Mouse (Mus musculus): ENCODE measurements around the gene Cacna1a. TPM values are rescaled to one million over a fixed set of nuclear protein-coding genes. Genes with fewer than 3 reads are reported as not detected.

Cacna1a gene
- polyA plus RNA-seq (2014; fragmentation: Nextera tagmentation; extraction: Ambion mirVana): 20.1 and 29.8 TPM in 2 replicates

GRCm38 (mm10) chr8:84388275-84388674 is at the start of gene Cacna1a:
Gene Cacna1a, plus strand, starts transcription at chr8:84388440.
- Histone ChIP-seq H3K27ac (ENCODE audit: low read depth, low read length) (no peak within 1 kb of the TSS), H3K4me1 (ENCODE audit: control insufficient read depth, insufficient read depth, low read length) (no peaks in the 10 kb centered on the region), H3K4me3 (ENCODE audit: low read depth, low read length) (no peak within 1 kb of the TSS), H3K9me3 (ENCODE audit: control insufficient read depth, low read length) (no peaks in the 10 kb centered on the region), H3K9ac (replicated peaks; ENCODE audit: low read depth, low read length) (no peak within 1 kb of the TSS), H3K36me3 (ENCODE audit: control insufficient read depth, insufficient read depth, low read length) (no peaks in the 10 kb centered on the region), H3K27me3 (ENCODE audit: control insufficient read depth, insufficient read depth, low read length) (no peaks in the 10 kb centered on the region), H3K4me2 (ENCODE audit: low read depth, low read length) (no peak within 1 kb of the TSS)
- 79% methylated on average over 3 of the region's 3 CpGs for WGBS
- ATAC-seq (ENCODE audit: low read depth): no peak

- no peak for ATAC-seq (ENCODE audit: low read depth)
- 12% methylated on average over 17 of the region's 17 CpGs for WGBS
- H3K4me3 ChIP-seq (ENCODE audit: low read depth, low read length): no peak overlapping the region
- no peak overlapping the region for H3K9ac ChIP-seq (replicated peaks; ENCODE audit: low read depth, low read length)
- H3K4me2 ChIP-seq (ENCODE audit: low read depth, low read length): peak overlapping the region; percentile 6; the same call in 1 of the 2 replicates
- H3K36me3 ChIP-seq (ENCODE audit: control insufficient read depth, insufficient read depth, low read length): no peaks in the 10 kb centered on the region
- H3K27me3 ChIP-seq (ENCODE audit: control insufficient read depth, insufficient read depth, low read length): no peaks in the 10 kb centered on the region; the same call in 1 of the 2 replicates
- no peak overlapping the region for H3K27ac ChIP-seq (ENCODE audit: low read depth, low read length)
- H3K4me1 ChIP-seq (ENCODE audit: control insufficient read depth, insufficient read depth, low read length): no peaks in the 10 kb centered on the region
- H3K9me3 ChIP-seq (ENCODE audit: control insufficient read depth, low read length): no peaks in the 10 kb centered on the region
Measured at GRCm38 (mm10) chr8:84338493-84338892, 49.7 kb upstream of the Cacna1a start.

- no peaks in the 10 kb centered on the region; the same call in 1 of the 2 replicates for H3K27me3 ChIP-seq (ENCODE audit: control insufficient read depth, insufficient read depth, low read length)
- H3K27ac ChIP-seq (ENCODE audit: low read depth, low read length): no peak overlapping the region
- no peaks in the 10 kb centered on the region for H3K36me3 ChIP-seq (ENCODE audit: control insufficient read depth, insufficient read depth, low read length)
- H3K4me2 ChIP-seq (ENCODE audit: low read depth, low read length): no peak overlapping the region; the same call in 1 of the 2 replicates
- H3K9me3 ChIP-seq (ENCODE audit: control insufficient read depth, low read length): no peaks in the 10 kb centered on the region
- WGBS: 5% methylated on average over 7 of the region's 7 CpGs
- H3K4me1 ChIP-seq (ENCODE audit: control insufficient read depth, insufficient read depth, low read length): no peaks in the 10 kb centered on the region
- no peak for ATAC-seq (ENCODE audit: low read depth)
- no peak overlapping the region for H3K4me3 ChIP-seq (ENCODE audit: low read depth, low read length)
- no peak overlapping the region for H3K9ac ChIP-seq (replicated peaks; ENCODE audit: low read depth, low read length)
Measured at GRCm38 (mm10) chr8:84339320-84339719, 48.9 kb upstream of the Cacna1a start.

- Histone ChIP-seq H3K9ac (replicated peaks; ENCODE audit: low read depth, low read length) (no peak overlapping the region), H3K27me3 (ENCODE audit: control insufficient read depth, insufficient read depth, low read length) (no peaks in the 10 kb centered on the region; the same call in 1 of the 2 replicates), H3K36me3 (ENCODE audit: control insufficient read depth, insufficient read depth, low read length) (no peaks in the 10 kb centered on the region), H3K9me3 (ENCODE audit: control insufficient read depth, low read length) (no peaks in the 10 kb centered on the region), H3K4me3 (ENCODE audit: low read depth, low read length) (no peak overlapping the region), H3K4me2 (ENCODE audit: low read depth, low read length) (no peak overlapping the region), H3K27ac (ENCODE audit: low read depth, low read length) (no peak overlapping the region), H3K4me1 (ENCODE audit: control insufficient read depth, insufficient read depth, low read length) (no peaks in the 10 kb centered on the region)
- no peak for ATAC-seq (ENCODE audit: low read depth)
- WGBS: 58% methylated on average over 4 of the region's 4 CpGs
Measured at GRCm38 (mm10) chr8:84339867-84340266, 48.4 kb upstream of the Cacna1a start.

- Histone ChIP-seq H3K4me3 (ENCODE audit: low read depth, low read length) (no peak overlapping the region), H3K4me1 (ENCODE audit: control insufficient read depth, insufficient read depth, low read length) (no peaks in the 10 kb centered on the region), H3K36me3 (ENCODE audit: control insufficient read depth, insufficient read depth, low read length) (no peaks in the 10 kb centered on the region), H3K27ac (ENCODE audit: low read depth, low read length) (no peak overlapping the region), H3K9me3 (ENCODE audit: control insufficient read depth, low read length) (no peaks in the 10 kb centered on the region), H3K9ac (replicated peaks; ENCODE audit: low read depth, low read length) (no peak overlapping the region), H3K4me2 (ENCODE audit: low read depth, low read length) (no peak overlapping the region), H3K27me3 (ENCODE audit: control insufficient read depth, insufficient read depth, low read length) (no peaks in the 10 kb centered on the region; the same call in 1 of the 2 replicates)
- ATAC-seq (ENCODE audit: low read depth): no peak
- 29% methylated on average over 2 of the region's 2 CpGs for WGBS
Measured at GRCm38 (mm10) chr8:84340671-84341070, 47.6 kb upstream of the Cacna1a start.

- Histone ChIP-seq H3K36me3 (ENCODE audit: control insufficient read depth, insufficient read depth, low read length) (no peaks in the 10 kb centered on the region), H3K27ac (ENCODE audit: low read depth, low read length) (no peak overlapping the region), H3K9me3 (ENCODE audit: control insufficient read depth, low read length) (no peaks in the 10 kb centered on the region), H3K4me1 (ENCODE audit: control insufficient read depth, insufficient read depth, low read length) (no peaks in the 10 kb centered on the region), H3K9ac (replicated peaks; ENCODE audit: low read depth, low read length) (no peak overlapping the region), H3K27me3 (ENCODE audit: control insufficient read depth, insufficient read depth, low read length) (no peaks in the 10 kb centered on the region), H3K4me3 (ENCODE audit: low read depth, low read length) (no peak overlapping the region), H3K4me2 (ENCODE audit: low read depth, low read length) (no peak overlapping the region)
- no peak for ATAC-seq (ENCODE audit: low read depth)
- WGBS: 75% methylated on average over 7 of the region's 7 CpGs
Measured at GRCm38 (mm10) chr8:84345493-84345892, 42.7 kb upstream of the Cacna1a start.

- Histone ChIP-seq H3K4me1 (ENCODE audit: control insufficient read depth, insufficient read depth, low read length) (no peaks in the 10 kb centered on the region), H3K27me3 (ENCODE audit: control insufficient read depth, insufficient read depth, low read length) (no peaks in the 10 kb centered on the region), H3K9me3 (ENCODE audit: control insufficient read depth, low read length) (no peaks in the 10 kb centered on the region), H3K4me2 (ENCODE audit: low read depth, low read length) (no peak overlapping the region), H3K4me3 (ENCODE audit: low read depth, low read length) (no peak overlapping the region), H3K27ac (ENCODE audit: low read depth, low read length) (no peak overlapping the region), H3K36me3 (ENCODE audit: control insufficient read depth, insufficient read depth, low read length) (no peaks in the 10 kb centered on the region), H3K9ac (replicated peaks; ENCODE audit: low read depth, low read length) (no peak overlapping the region)
- WGBS: 39% methylated on average over 4 of the region's 4 CpGs
- no peak for ATAC-seq (ENCODE audit: low read depth)
Measured at GRCm38 (mm10) chr8:84346421-84346820, 41.8 kb upstream of the Cacna1a start.

GRCm38 (mm10) chr8:84349526-84349925 is 38.7 kb upstream of the Cacna1a start:
- whole genome bisulfite sequencing: 83% methylated on average over 1 of the region's 1 CpGs

GRCm38 (mm10) chr8:84350960-84351359 is 37.3 kb upstream of the Cacna1a start:
- no peaks in the 10 kb centered on the region for H3K27me3 ChIP-seq (ENCODE audit: control insufficient read depth, insufficient read depth, low read length)
- no peak overlapping the region for H3K4me3 ChIP-seq (ENCODE audit: low read depth, low read length)
- no peaks in the 10 kb centered on the region for H3K9me3 ChIP-seq (ENCODE audit: control insufficient read depth, low read length)
- WGBS: 83% methylated on average over 4 of the region's 4 CpGs
- no peak overlapping the region for H3K9ac ChIP-seq (replicated peaks; ENCODE audit: low read depth, low read length)
- no peaks in the 10 kb centered on the region for H3K4me1 ChIP-seq (ENCODE audit: control insufficient read depth, insufficient read depth, low read length)
- H3K4me2 ChIP-seq (ENCODE audit: low read depth, low read length): no peak overlapping the region
- H3K27ac ChIP-seq (ENCODE audit: low read depth, low read length): no peak overlapping the region
- no peaks in the 10 kb centered on the region for H3K36me3 ChIP-seq (ENCODE audit: control insufficient read depth, insufficient read depth, low read length)
- ATAC-seq (ENCODE audit: low read depth): no peak

More at GRCm38 (mm10) chr8:84349526-84349925, 38.7 kb upstream of the Cacna1a start:
- Histone ChIP-seq H3K4me1 (ENCODE audit: control insufficient read depth, insufficient read depth, low read length) (no peaks in the 10 kb centered on the region), H3K9ac (replicated peaks; ENCODE audit: low read depth, low read length) (no peak overlapping the region), H3K9me3 (ENCODE audit: control insufficient read depth, low read length) (no peaks in the 10 kb centered on the region), H3K27me3 (ENCODE audit: control insufficient read depth, insufficient read depth, low read length) (no peaks in the 10 kb centered on the region), H3K36me3 (ENCODE audit: control insufficient read depth, insufficient read depth, low read length) (no peaks in the 10 kb centered on the region), H3K4me2 (ENCODE audit: low read depth, low read length) (no peak overlapping the region), H3K4me3 (ENCODE audit: low read depth, low read length) (no peak overlapping the region), H3K27ac (ENCODE audit: low read depth, low read length) (no peak overlapping the region)
- no peak for ATAC-seq (ENCODE audit: low read depth)

All from neural tube, embryonic 14.5 days (tissue).